Mouse (Mus musculus) small intestine, adult 2 months (tissue): ENCODE data around the gene Krt10.

Experiments
- CTCF ChIP-seq: fragments of 200-500 bp; IDR thresholded peaks from 2 replicates; pipeline ENCODE4 v1.5.1; 2012; ENCODE audit warnings: low read depth, mild to moderate bottlenecking, control low read depth, inconsistent platforms, low read length, moderate library complexity, mixed read lengths; ENCODE audit not compliant: insufficient replicate concordance, insufficient read length; ENCODE audit errors: extremely low read depth
- POLR2A ChIP-seq: fragments of 200-500 bp; IDR thresholded peaks from 2 replicates; pipeline ENCODE4 v1.6.1; 2012; ENCODE audit warnings: low read depth, mild to moderate bottlenecking, control low read depth, inconsistent platforms, low read length, moderate library complexity

- TF ChIP-seq CTCF (no peak), POLR2A (no peak)
Observed at GRCm38 (mm10) chr11:99406186-99406585, 17.0 kb upstream of the Krt10 start.
